Mouse (Mus musculus) 3134 (cell line): ENCODE measurements at regions not wholly inside any gene's neighbourhood (a gene's known extent, or its start where the extent isn't known, plus 50 kb on each side); places are given as distances from the start of the nearest gene placed in this dataset.

Experiments
- DNase-seq: peaks from one replicate; pipeline ENCODE4 v3.0.0-alpha.2; 2011; ENCODE audit warnings: low spot score; ENCODE audit not compliant: insufficient read length; ENCODE audit errors: extremely low read depth

- no peak for DNase-seq
Observed at GRCm38 (mm10) chr12:32273474-32273873, 65.0 kb upstream of the Pik3cg start.

- DNase-seq, result no peak
Observed at GRCm38 (mm10) chr12:32279861-32280260, 71.4 kb upstream of the Pik3cg start.

- DNase-seq, result no peak
Observed at GRCm38 (mm10) chr12:32280309-32280708, 71.8 kb upstream of the Pik3cg start.

- no peak for DNase-seq
Observed at GRCm38 (mm10) chr12:32282371-32283163, 74.1 kb upstream of the Pik3cg start.

GRCm38 (mm10) chr12:32285039-32285438 lies 76.6 kb upstream of the Pik3cg start:
- no peak for DNase-seq

- no peak for DNase-seq
Observed at GRCm38 (mm10) chr12:32286652-32287051, 78.2 kb upstream of the Pik3cg start.

GRCm38 (mm10) chr12:32291145-32291544 lies 82.7 kb upstream of the Pik3cg start:
- DNase-seq, result no peak

- DNase-seq, result peak; percentile 68
Observed at GRCm38 (mm10) chr12:32291962-32292748, 83.7 kb upstream of the Pik3cg start.

- peak; percentile 58 for DNase-seq
Observed at GRCm38 (mm10) chr12:32292749-32293128, 84.3 kb upstream of the Pik3cg start.

GRCm38 (mm10) chr12:32297431-32297830 lies 81.1 kb upstream of the Ccdc71l start:
- DNase-seq, result no peak

- DNase-seq, result no peak
Observed at GRCm38 (mm10) chr12:32299714-32300113, 78.8 kb upstream of the Ccdc71l start.

- DNase-seq, result no peak
Observed at GRCm38 (mm10) chr12:32305736-32306135, 72.8 kb upstream of the Ccdc71l start.

GRCm38 (mm10) chr12:32306326-32306725 lies 72.2 kb upstream of the Ccdc71l start:
- DNase-seq, result no peak

GRCm38 (mm10) chr12:32307280-32308006 lies 71.1 kb upstream of the Ccdc71l start:
- DNase-seq, result no peak

- DNase-seq, result no peak
Observed at GRCm38 (mm10) chr12:32315099-32315783, 63.3 kb upstream of the Ccdc71l start.
